Comparison of ENCODE assay signal across 18 mouse cellular contexts in genomic region chr15:100721445-100721844, GRCm38 (mm10).
"Had no signal": no experiment of that assay in that cellular context is flagged by ENCODE, and none has a peak within 500 bp of the region (broad histone marks: within the 10 kb centered on the region; RNA-seq: fewer than 3 reads in every experiment).

No protein-coding gene starts in this region.

- H3K4me1 ChIP-seq: limb, embryonic 10.5 days; limb, embryonic 13.5 days; midbrain, embryonic 12.5 days; midbrain, embryonic 15.5 days; neural tube, embryonic 12.5 days; neural tube, embryonic 15.5 days had no signal

- H3K36me3 ChIP-seq: limb, embryonic 10.5 days; limb, embryonic 13.5 days; liver, embryonic 13.5 days; midbrain, embryonic 12.5 days; midbrain, embryonic 15.5 days; neural tube, embryonic 12.5 days; neural tube, embryonic 15.5 days had no signal

- H3K27ac ChIP-seq: limb, embryonic 10.5 days; limb, embryonic 13.5 days; liver, embryonic 13.5 days; macrophage; midbrain, embryonic 12.5 days; midbrain, embryonic 15.5 days; neural tube, embryonic 12.5 days; neural tube, embryonic 15.5 days had no signal

- H3K4me3 ChIP-seq: limb, embryonic 10.5 days; limb, embryonic 13.5 days; liver, embryonic 13.5 days; midbrain, embryonic 12.5 days; midbrain, embryonic 15.5 days; neural tube, embryonic 12.5 days; neural tube, embryonic 15.5 days had no signal

- H3K27me3 ChIP-seq: midbrain, embryonic 12.5 days; midbrain, embryonic 15.5 days; neural tube, embryonic 12.5 days; neural tube, embryonic 15.5 days had no signal

- DNase-seq: kidney, adult 18-20 months; kidney, adult 9 months; kidney, postnatal 14 days; kidney, postnatal 4 days; layer of hippocampus, adult 9-11 months; layer of hippocampus, postnatal 36 days; liver, embryonic 13.5 days; liver, postnatal 0 days; lung, embryonic 14.5 days; right cerebral cortex, postnatal 25 days; thymus, postnatal 14 days had no signal
